Mouse (Mus musculus) lung, postnatal 0 days (tissue): ENCODE data around the gene Aass.

ENCODE experiments used
- CTCF ChIP-seq: IDR thresholded peaks from 2 replicates; pipeline ENCODE4 v1.5.1; 2016; ENCODE audit warnings: antibody characterized with exemption, mild to moderate bottlenecking
- EP300 ChIP-seq: IDR thresholded peaks from 2 replicates; pipeline ENCODE4 v1.6.1; 2016; ENCODE audit warnings: antibody characterized with exemption, mild to moderate bottlenecking, control low read depth

DNA sequence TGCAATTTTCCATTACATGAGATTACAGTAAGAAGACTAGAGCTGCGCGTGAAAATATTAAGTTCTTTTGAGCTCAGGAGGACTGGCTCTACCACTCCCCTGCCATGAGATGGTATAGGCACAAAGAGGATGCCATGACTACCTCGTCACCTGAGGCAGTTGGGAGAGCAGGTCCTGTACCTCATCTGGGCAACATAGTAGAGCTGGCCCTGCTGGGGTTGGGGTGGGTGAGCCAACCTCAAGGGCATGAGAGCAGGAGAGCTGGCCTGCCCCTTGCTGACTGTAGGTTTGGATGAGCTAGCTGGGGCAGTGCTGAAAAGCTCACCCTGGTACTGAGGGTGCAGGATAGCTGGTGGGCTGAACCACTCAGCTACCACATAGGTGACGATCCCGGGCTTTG, 77.1 kb downstream of the Aass start:
- TF ChIP-seq CTCF (no peak), EP300 (no peak)
